Mouse (Mus musculus) testis, adult 10 weeks (tissue): ENCODE results near the gene Kcnk16. TPM values are rescaled to one million over a fixed set of nuclear protein-coding genes. Genes with fewer than 3 reads are reported as not detected.

Experiments used
- polyA plus RNA-seq: library from polyadenylated mRNA; stranded (reverse); fragments of 350-450 nt; fragmentation: Illumina TruSeq; extraction: RNeasy Lipid Tissue Mini Kit (QIAGEN cat#74804); gene quantifications from one replicate; pipeline ENCODE4 v1.2.3, GENCODE M21; 2014; ENCODE audit warnings: low read depth, low replicate concordance

The Kcnk16 gene
- polyA plus RNA-seq: not detected

DNA sequence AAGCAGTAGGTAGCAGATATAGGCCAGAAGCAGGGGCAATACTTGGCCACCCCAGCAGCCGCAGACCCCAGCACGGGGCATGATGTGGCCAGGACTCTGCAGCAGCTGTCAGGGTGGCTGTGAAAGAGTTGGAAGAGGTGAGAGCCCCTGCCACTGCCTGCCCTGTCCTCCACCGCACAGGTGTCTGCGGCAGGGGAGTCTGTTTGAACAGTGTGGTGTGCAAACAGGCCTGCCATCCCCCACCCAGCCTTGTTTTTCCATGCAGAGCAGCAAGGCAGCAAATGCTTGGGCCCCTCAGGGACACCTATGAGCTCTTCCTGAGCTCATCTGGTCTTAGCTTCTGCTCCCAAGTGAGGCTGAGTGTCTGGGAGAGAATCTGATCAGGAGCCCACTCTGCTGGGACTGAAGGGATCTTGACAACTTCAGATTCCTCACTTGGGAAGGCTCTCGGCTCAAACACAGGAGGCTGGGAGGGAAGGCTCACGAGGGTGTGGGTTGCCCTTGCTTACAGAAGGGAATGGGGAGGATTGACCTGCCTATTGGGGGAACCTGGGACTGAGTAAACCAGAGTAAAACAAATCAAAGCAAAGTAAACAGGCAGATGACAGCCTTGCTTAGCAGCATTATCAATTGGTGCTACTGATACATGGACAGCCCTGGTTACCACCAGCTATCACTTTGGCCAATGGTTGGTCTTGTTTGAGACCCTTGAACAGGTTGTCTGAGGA lies at the start of gene Kcnk16:
Gene Kcnk16 (minus strand): TSS at position 118 of the 728 bp plus-strand sequence.

DNA sequence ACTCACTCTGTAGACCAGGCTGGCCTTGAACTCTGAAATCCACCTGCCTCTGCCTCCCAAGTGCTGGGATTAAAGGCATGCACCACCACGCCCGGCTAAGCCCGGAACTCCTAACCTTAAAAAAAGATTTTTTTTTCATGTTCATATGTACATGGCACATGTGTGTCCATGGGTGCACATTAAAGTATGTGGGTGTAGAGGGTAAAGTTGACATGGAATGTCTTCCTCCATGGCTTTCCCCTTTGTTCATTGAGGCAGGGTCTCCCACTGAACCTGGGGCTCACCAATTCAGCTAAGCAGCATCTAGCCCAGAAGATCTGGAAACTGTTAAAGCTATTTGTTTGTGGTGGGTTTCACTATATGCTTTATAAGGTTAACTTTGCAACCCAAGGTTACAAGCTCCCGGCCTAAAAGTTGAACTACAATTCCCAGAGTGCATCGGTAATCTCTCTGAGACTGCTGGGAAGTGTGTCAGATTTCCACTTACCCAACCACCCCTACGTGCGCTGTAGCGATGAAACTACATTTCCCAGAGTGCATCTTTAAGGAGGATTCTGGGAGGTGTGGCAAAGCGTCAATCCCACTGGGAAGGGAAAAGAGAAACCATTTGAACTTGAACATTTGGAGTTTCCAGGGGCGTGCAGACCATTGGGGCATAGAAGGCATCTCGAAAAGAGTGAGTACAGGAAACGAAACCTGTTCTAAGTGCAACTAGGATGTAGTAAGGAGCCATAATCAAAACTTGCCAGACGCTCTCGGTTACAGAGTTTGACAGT lies 25.3 kb upstream of the Kcnk16 start, which contains the start of gene Nudt13:
Gene Nudt13 (plus strand): TSS at position 581 of the 776 bp plus-strand sequence.

Other genes with a start within 250 kb of the Kcnk16 start
- gene Saysd1, start 130.7 kb downstream of the Kcnk16 start, polyA plus RNA-seq: 28.8 TPM
- 1.9 TPM for gene Kcnk5, start 87.4 kb downstream of the Kcnk16 start, polyA plus RNA-seq
- 2.2 TPM for gene Nudt13, start 25.5 kb upstream of the Kcnk16 start, polyA plus RNA-seq
- gene Ecd, start 78.9 kb upstream of the Kcnk16 start, polyA plus RNA-seq: 33.9 TPM
- gene Fam149b, start 79.0 kb upstream of the Kcnk16 start, polyA plus RNA-seq: 44.6 TPM
- 236 TPM for gene Dnajc9, start 119.7 kb upstream of the Kcnk16 start, polyA plus RNA-seq
- gene Mrps16, start 124.4 kb upstream of the Kcnk16 start, polyA plus RNA-seq: 4.3 TPM
- 352 TPM for gene Cfap70, start 183.0 kb upstream of the Kcnk16 start, polyA plus RNA-seq
- 20.7 TPM for gene Anxa7, start 210.9 kb upstream of the Kcnk16 start, polyA plus RNA-seq
- gene Mss51, start 227.7 kb upstream of the Kcnk16 start, polyA plus RNA-seq: 2.8 TPM